Mouse (Mus musculus): ENCODE data around the gene Pax8.

The Pax8 gene

GRCm38 (mm10) chr2:24475420-24475819 is at the start of gene Pax8:
Pax8 (minus strand) TSS chr2:24475599.
- DNase-seq, result no peak

GRCm38 (mm10) chr2:24521430-24522226 is 46.2 kb upstream of the Pax8 start:
- no peak for DNase-seq

- DNase-seq, result no peak
These were observed 45.3 kb upstream of the Pax8 start for GRCm38 (mm10) chr2:24520576-24521272.

GRCm38 (mm10) chr2:24516946-24517345 is 41.5 kb upstream of the Pax8 start:
- DNase-seq, result peak; percentile 11

- DNase-seq, result no peak
These were observed 32.0 kb upstream of the Pax8 start for GRCm38 (mm10) chr2:24507359-24507758.

- no peak for DNase-seq
These were observed 27.6 kb upstream of the Pax8 start for GRCm38 (mm10) chr2:24502963-24503471.

GRCm38 (mm10) chr2:24500921-24501320 is 25.5 kb upstream of the Pax8 start:
- no peak for DNase-seq

GRCm38 (mm10) chr2:24490564-24490963 is 15.2 kb upstream of the Pax8 start:
- DNase-seq, result no peak

- no peak for DNase-seq
These were observed 13.3 kb upstream of the Pax8 start for GRCm38 (mm10) chr2:24488660-24489059.

GRCm38 (mm10) chr2:24487056-24487825 is 11.8 kb upstream of the Pax8 start:
- no peak for DNase-seq

GRCm38 (mm10) chr2:24485398-24485797 is 10.0 kb upstream of the Pax8 start:
- no peak for DNase-seq

GRCm38 (mm10) chr2:24479906-24480305 is 4.5 kb upstream of the Pax8 start:
- no peak for DNase-seq

- peak; percentile 4 for DNase-seq
These were observed 3.8 kb upstream of the Pax8 start for GRCm38 (mm10) chr2:24479151-24479550.

GRCm38 (mm10) chr2:24478611-24479010 is 3.2 kb upstream of the Pax8 start:
- no peak for DNase-seq

GRCm38 (mm10) chr2:24474514-24475378 is 653 bp downstream of the Pax8 start:
- DNase-seq, result no peak

- DNase-seq, result no peak
These were observed 1.5 kb downstream of the Pax8 start for GRCm38 (mm10) chr2:24473641-24474511.

- no peak for DNase-seq
These were observed 2.7 kb downstream of the Pax8 start for GRCm38 (mm10) chr2:24472677-24473076.

GRCm38 (mm10) chr2:24472111-24472510 is 3.3 kb downstream of the Pax8 start:
- DNase-seq, result no peak

GRCm38 (mm10) chr2:24469102-24469501 is 6.3 kb downstream of the Pax8 start:
- no peak for DNase-seq

GRCm38 (mm10) chr2:24468430-24468829 is 7.0 kb downstream of the Pax8 start:
- no peak for DNase-seq

- no peak for DNase-seq
These were observed 8.2 kb downstream of the Pax8 start for GRCm38 (mm10) chr2:24467156-24467555.
